Mouse (Mus musculus): Measurements from ENCODE around the gene Nr2c1.
A peak's percentile ranks its signal among the peaks of the same experiment; 100 is the strongest.

Gene Nr2c1

DNA sequence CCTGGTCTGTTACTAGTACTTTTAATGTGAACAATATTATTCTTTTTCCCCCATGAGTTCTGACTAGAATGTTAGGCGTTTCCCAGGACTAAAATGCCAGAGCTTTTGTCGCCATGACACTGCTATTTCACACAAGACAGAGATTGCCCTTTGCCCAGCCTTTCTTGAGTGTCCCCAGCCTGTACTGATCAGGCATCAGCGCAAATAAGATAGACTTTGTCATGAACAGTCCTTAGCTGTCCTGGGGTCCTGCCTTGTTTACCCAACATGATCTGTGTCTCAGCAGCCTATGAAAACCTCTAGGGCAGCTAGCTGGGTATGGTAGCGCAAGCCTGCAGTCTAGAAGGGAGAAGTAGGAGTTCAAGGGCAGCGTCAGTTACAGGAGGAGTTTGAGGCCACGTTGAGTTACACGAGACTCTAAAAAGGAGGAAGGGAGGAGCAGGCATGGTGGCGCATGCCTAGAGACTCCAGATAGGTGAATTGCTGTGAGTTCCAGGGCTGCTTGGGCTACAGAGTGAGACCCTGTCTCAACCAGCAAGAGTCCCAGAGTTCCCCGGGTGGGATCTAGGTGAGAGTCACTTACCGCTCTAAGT, 8.8 kb upstream of the Nr2c1 start:
- DNase-seq (ENCODE audit: inconsistent age in 2 of 2, low spot score in 1 of 2) = no peak

DNA sequence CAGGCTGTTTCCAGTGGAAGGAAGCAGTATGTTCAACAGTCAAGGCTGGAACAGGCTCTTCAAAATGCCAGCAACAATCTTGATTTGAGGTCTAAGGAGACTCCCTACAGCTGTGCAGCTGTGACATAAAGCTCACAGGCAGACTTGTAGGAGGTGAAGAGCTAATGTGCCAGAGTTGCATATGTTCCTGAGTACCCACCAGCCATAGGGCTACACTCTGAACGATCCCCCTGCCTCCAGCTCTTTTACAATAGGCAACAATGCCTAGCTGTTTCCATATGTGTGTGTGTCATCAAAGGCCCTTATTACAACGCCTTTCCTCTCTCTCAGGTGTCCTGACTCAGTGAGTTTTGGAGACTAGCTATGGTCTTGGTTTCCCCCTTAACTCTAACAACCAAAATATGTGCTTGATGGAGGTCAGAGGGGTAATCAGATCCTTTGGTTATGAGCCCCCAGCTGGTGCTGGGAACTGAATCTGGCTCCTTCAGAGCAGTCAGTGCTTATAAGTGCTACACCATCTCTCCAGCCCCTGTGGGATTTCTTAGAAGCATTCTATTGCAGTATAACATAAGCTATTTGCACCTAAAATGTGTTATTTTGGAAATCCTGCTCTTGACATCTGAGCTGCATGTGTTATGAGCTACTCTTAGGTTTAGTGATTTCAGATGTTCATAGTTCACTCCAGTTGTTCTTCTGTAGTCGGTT, 7.4 kb upstream of the Nr2c1 start:
- DNase-seq (ENCODE audit: inconsistent age in 2 of 2, low spot score in 1 of 2) = no peak

DNA sequence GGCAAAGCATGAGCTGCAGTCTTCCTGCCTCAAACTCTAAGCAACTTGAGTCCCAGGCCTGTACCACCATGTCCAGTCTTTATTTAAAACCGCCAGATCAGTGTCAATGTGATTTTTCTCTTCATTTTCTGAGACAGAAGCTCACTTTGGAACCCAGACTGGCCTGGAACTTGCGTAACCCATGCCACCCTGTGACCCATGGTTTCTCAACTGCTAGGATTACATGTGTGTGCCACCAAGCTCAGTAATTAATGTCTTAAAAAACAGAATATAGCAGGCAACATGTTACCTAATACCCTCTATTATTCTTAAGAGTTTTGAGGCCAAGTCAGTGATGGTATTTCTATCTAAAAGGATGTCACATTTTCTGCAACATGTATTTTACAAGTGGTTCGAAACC, 5.4 kb upstream of the Nr2c1 start:
- DNase-seq (ENCODE audit: inconsistent age in 2 of 2, low spot score in 1 of 2) = no peak

DNA sequence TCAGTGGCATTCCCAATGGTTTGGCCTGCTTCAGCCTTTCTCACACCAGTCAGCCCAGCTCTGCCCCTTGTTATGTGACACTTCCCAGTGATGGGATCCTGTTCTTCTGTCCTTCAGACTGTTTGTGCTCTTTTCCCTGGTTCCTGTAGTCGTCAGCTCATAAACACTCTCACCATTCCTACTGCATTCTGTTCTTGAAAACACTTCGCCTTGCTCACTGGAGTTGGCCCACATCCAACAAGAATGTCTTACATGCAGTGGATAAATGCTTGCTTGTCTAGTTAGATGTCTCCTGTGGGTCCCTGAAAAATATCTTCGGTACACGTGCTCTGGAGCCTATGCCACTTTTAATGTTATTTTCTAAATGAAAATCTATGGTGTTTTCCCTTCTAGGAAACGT, 3.2 kb upstream of the Nr2c1 start:
- no peak for DNase-seq (ENCODE audit: inconsistent age in 2 of 2, low spot score in 1 of 2)

DNA sequence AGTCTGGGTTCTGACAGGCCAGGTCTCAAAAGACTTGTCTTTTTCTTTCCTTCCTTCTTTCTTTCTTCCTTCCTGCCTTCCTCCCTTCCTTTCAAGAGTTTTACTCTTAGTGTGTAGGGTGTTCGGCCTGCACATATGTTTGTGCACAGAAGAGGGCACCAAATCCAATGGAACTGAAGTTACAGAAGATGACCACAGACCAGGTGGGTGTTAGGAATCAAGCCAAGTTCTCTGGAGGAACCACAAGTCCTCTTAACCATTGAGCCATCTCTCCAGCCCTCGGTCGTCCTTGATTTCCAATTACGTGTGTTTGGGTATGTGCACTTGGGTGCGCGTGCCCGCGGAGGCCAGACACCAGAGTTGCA, 450 bp upstream of the Nr2c1 start:
- DNase-seq (ENCODE audit: inconsistent age in 2 of 2, low spot score in 1 of 2) = no peak

DNA sequence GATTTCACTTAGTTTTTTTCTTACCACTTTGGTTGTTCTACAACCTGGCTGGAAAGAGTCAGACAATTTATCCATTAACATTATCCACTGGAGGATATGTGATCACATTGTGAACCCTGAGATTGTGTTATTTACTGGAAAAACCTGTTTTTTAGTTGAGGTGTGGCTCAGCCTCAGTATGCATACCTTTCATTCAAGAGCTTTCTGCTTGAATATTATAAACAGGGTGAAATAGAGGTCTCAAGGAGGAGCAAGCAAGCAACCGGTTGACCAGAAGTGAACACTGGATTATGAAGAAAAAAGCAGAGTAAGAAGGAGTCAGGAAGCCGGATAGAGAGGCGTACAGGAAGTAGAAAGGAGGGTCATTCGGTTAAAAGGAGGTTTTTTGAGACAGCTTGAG, 3.7 kb downstream of the Nr2c1 start:
- DNase-seq (ENCODE audit: inconsistent age in 2 of 2, low spot score in 1 of 2) = no peak

DNA sequence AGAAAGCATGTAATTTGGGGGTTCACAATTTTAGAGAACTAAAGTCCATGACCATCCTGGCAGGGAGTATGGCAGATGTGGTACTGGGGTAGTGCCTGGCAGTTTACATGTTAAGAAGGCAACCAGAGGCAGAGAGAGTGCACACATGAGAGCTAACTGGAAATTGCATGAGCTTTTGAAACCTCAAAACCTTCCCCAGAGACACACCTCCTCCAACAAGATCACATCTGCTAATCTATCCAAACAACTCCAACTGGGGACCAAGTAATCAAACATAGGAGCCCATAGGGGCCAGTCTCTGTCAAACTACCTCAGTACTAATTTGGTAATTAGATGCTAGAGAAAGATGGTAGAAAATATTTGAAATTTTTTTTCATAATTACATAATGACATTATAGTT, 6.0 kb downstream of the Nr2c1 start:
- no peak for DNase-seq (ENCODE audit: inconsistent age in 2 of 2, low spot score in 1 of 2)

DNA sequence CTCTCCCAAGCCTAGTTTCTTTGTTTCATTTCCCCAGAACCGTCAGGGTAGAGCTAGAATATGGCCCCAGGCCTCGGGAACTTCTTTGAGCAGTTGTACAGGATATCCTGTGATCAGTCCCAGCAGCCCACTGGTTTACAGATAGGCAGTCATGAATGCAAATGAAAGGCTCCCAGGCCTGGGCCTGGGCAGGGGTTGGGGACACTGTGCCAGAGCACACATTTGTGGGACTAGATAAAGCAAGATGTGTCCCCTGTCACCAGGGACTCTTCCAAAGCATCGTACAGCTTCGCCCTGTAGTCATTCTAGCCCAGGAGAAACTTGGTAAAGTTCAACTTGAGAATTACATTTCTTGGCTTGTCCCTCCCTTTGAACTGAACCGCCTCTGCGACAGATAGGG, 11.1 kb downstream of the Nr2c1 start:
- DNase-seq (ENCODE audit: inconsistent age in 2 of 2, low spot score in 1 of 2) = no peak

DNA sequence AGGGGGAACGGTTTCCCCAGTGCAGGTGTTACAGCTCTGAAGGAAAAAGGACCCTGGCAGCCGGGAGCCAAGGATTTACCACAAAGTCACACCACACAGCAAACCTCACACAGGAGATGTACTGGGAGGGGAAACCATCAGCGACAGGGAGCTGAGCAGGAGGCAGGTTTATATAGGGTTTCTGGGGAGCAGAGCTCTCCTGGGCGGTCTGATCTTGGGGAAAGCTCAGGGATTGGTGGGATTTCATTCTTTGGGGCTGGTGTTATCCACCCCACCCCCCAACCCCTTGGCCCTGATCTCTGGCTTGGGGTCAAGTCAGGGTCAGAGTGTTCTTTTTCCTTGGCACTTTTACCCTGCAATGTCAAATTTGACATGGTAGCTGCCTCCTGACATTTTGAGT, 11.6 kb downstream of the Nr2c1 start:
- DNase-seq (ENCODE audit: inconsistent age in 2 of 2, low spot score in 1 of 2) = no peak

DNA sequence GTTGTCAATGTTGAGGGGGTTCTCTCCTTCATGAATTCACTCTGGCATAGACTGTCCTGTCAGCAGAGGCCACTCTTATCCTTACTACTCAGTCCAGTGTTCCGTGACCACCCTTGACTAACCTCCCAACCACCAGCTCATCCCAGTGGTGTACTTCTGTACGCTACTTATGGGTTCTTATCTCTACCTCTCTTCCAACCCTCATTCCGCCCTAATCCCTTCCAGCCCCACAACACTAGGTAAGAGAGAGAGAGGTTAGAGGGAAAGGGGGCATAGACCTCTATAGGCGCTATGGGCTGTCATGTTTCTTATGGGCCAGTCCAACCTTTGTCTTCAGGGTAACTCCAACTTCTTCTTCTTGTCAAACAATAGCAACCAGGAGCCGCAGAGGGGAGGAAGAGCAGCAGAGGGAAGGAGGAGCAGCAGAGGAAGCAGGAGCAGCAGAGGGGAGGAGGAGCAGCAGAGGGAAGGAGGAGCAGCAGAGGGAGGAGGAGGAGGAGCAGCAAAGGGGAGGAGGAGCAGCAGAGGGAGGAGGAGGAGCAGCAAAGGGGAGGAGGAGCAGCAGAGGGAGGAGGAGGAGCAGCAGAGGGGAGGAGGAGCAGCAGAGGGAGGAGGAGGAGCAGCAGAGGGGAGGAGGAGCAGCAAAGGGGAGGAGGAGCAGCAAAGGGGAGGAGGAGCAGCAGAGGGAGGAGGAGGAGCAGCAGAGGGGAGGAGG, 13.4 kb downstream of the Nr2c1 start:
- no peak for DNase-seq (ENCODE audit: inconsistent age in 2 of 2, low spot score in 1 of 2)

DNA sequence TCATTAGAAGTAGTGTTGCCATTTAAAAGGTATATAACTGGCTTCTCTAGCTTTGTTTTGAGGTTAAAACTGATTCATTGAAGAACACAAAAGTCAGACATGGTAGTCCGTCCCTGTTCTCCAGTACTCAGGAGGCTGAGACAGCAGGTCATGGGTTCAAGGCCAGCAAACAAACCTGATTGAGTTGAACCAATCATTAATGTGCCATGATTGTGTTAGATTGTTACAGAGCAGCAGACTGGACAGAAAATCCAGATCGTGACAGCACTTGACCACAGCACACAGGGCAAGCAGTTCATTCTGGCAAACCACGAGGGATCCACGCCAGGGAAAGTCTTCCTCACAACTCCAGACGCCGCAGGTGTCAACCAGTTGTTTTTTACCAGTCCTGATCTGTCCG, 14.2 kb downstream of the Nr2c1 start:
- no peak for DNase-seq (ENCODE audit: inconsistent age in 2 of 2, low spot score in 1 of 2)

DNA sequence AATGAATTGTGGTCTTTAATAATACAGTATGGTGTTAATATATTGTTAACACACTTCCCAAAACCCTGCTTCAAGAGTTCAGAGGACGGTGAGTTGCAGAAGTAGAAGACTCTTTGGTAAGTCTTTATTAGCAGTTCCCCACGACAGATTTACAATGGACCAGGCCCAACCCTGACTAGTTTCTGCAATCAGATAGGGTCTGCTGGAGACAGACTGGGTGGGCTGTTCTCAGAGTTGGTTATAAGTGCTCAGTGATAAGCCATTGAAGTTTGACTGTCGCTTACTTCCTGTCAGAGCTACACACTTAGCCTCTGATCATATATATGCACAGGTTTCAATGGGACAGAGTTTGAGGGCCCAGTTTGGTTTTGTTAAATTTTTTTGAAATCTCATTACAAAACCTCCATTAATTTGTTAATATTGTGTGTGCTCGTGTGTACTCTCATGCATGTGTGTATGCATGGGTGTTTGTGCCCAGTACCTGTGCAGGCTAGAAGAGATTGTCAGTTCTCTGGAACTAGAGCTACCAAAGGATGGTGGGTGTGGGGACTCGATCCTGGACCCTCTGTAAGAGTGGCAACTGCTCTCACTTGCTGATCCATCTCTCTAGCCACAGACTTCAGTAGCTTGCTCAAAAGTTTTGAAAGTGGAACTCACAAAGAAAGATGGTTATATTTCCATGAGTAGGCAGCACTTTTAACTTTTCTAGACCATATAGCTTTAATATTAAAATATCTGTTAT, 16.5 kb downstream of the Nr2c1 start:
- DNase-seq (ENCODE audit: inconsistent age in 2 of 2, low spot score in 1 of 2) = no peak

DNA sequence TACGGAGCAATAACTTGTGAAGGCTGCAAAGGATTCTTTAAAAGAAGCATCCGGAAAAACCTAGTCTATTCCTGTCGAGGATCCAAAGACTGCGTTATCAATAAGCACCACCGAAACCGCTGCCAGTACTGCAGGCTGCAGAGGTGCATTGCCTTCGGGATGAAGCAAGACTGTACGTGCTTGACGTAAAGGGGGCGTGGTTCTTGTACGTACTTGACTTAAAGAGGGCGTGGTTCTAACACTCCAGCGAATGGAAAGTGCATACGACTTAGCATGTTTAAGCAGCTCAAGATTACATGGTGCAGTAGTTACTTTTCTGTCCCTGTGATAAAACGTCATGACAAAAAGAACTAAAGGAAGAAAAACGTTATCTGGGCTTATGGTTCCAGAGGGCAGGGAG, 17.6 kb downstream of the Nr2c1 start:
- no peak for DNase-seq (ENCODE audit: inconsistent age in 2 of 2, low spot score in 1 of 2)

DNA sequence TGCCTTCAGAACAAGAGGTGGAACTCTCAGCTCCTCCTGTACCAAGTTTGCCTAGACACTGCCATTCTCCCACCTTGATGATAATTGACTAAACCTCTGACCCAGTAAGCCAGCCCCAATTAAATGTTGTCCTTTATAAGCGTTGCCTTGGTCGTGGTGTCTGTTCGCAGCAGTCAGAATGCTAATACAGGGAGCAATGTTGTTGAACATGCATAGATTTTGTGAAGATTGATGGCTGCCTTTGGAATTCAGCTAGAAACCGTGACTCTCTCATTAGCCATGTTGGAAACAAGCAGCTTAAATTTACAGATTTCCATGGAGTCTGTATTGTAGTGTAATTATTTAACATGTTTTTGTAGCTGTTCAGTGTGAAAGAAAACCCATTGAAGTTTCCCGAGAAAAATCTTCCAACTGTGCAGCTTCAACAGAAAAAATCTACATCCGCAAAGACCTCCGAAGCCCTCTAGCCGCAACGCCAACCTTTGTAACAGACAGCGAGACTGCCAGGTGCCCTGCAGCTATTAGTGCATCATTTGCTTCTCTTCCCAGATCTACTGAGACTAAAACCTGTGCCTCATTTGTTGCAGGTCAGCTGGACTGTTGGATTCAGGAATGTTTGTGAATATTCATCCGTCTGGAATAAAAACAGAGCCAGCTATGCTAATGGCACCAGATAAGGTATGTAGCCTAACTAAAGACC, 19.4 kb downstream of the Nr2c1 start:
- DNase-seq (ENCODE audit: inconsistent age in 2 of 2, low spot score in 1 of 2) = no peak

DNA sequence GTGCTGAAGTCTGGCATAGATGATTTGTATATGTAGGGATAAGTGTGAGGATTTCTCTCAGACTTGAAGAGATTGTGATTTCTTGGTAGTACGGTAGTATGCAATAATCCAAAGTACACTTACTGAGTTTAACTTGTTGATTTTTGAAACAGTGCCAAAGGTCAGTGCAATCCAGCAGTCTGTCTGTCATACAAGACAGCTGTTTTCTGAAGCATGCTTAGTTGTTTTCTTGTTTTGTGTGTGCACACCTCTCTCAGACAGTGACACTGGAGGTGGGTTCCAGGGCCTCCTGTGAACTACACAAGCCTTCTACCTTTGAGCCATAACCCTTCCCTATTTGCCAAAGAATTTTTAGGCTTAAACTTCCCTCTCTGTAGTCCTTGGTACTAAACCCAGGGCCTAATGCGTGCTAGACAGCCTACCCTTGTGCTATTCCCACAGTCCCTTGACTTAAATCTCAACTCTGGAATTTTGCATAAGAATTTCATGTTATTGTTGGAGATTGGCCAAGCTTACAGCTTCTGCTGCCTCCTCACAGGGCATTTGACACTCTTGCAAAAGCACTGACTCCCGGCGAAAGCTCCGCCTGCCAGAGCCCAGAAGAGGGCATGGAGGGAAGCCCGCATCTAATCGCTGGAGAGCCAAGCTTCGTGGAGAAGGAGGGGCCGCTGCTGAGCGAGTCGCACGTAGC, 23.8 kb downstream of the Nr2c1 start:
- DNase-seq (ENCODE audit: inconsistent age in 2 of 2, low spot score in 1 of 2) = peak in 1 of 2 experiments; percentile 53

DNA sequence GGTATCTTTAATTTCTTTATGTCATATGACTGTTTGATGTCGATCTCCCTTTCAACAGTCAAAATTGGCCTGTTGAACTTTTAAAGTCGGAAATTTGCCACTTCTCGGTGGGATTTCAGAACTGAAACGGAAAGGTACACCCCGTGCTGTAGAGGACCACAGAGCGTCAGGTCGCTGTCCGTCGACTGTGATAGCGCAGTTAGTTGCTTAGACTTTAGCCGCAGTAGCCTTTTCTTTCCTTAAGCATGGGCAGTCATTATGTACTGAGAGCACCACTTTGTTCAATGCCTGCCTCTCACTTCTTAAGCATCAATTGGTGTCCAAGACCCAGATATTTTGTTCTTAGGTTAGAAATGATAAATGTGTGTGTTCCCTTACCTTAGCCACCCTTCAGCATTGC, 24.3 kb downstream of the Nr2c1 start:
- DNase-seq (ENCODE audit: inconsistent age in 2 of 2, low spot score in 1 of 2) = no peak

DNA sequence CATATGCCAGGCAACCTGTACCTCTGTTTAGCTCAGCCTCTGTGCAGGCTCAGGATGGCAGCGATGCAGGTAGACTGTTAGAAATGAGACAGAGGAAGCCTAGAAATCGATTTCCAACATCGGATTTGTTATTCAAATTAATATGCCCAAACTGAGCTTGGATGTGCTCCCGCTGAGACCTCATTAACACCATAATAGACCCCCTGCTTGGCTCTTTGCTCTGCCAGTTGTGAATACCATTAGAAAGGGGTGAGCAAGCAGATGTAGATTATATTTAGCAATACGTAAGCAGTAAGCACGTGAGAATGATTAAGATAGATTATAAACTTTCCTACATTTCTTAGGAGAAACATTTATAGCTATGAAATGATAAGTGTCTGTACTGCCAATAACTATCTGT, 24.9 kb downstream of the Nr2c1 start:
- no peak for DNase-seq (ENCODE audit: inconsistent age in 2 of 2, low spot score in 1 of 2)

DNA sequence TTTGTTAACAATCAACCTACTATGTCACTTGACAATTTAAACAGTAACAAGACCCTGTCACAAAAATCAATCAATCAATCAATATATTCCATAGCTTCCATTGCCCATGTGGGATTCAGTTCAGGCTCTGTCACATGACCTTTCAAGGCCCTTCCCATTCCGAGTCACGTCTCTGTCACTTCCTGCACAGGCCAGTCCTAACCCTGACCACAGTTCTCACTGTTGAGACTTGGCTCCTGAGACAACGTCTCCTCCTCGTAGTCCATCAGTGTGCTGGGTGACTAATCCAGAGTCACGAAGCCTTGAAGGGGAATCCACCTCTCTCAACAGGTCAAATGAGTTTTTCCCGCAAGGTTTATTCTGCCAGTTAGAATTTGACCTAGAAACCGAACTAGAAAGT, 26.8 kb downstream of the Nr2c1 start:
- DNase-seq (ENCODE audit: inconsistent age in 2 of 2, low spot score in 1 of 2) = peak; percentile 23 to 68

DNA sequence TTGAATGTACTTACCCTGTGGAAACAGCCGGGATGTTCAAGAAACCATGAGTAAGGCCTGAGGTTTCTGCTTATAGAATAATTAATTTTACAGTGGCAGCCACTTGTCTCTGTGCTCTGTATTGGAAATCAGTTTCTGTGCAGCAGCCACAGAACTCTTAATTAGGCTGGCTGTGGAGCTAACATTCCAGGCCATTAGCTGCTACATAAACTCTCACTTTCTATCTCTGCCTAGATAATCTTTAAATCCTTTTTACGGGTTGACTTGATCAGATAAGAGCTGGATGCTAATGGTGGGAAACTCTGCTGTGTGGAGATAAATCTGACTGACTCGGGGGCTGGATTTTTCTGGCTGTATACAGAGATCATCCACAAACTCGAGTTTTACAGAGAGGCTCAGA, 35.4 kb downstream of the Nr2c1 start:
- no peak for DNase-seq (ENCODE audit: inconsistent age in 2 of 2, low spot score in 1 of 2)

DNA sequence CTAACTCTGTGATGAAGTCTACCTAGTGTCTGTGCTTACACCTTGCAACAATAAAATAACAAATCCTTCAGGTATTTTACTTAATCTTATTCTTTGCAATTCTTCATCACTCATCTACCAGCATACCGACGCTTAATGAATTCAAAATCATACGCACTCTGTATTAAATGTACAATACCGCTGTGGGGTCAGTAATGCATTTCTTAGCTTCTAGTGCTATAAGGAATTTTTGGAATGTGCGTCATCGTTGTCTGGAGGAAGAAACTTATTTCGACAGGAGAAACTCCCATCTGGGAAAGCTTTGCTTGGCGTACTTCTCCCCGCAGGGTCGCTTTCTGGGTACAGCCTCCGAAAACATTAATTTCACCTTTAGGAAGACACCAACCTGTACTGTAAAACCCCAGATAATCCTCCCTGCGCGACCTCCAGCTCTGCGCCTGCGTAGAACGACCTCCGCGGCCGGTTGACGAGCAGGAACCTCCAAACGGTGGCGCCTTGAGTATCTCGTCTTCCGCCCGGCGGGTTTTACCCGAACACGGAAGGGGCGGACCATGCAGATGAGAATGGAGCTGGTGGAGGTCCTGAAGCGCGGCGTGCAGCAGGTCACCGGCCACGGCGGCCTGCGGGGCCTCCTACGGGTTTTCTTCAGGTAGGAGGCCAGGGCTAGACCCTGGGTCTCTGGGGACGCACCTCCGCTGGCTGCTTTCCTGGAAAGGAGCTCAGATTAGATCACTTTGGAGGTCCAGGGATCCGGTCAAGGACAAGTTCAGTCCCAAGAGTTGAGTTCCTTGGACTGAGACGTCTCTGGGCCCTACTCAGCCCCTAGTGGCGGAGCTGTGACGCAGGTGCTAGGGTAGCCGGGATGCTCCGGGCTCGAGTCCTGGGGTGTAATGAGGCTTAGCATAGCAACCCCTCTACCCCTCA, 50.9 kb downstream of the Nr2c1 start, which contains the start of gene Ndufa12:
TSS of gene Ndufa12 (plus strand) at position 239 of the 924 bp plus-strand sequence.
- DNase-seq (ENCODE audit: inconsistent age in 2 of 2, low spot score in 1 of 2) = peak; percentile 96 to 99

Data from adrenal gland, adult (tissue).